Mouse (Mus musculus) layer of hippocampus, postnatal 36 days (tissue): ENCODE measurements around the gene Wfikkn2. TPM values are rescaled to one million over a fixed set of nuclear protein-coding genes. Genes with fewer than 3 reads are reported as not detected.

Experiments
- DNase-seq, 2 experiments: peaks; one replicate each; pipeline ENCODE4 v3.0.0; 2022
- total RNA-seq, 2 experiments: library from RNA; stranded (reverse); gene quantifications; 2 replicates each; pipeline ENCODE4 v1.2.3; 2021

Wfikkn2 gene
- total RNA-seq, 2 experiments from 2014 or later = 0.25 to 0.61 TPM

DNA sequence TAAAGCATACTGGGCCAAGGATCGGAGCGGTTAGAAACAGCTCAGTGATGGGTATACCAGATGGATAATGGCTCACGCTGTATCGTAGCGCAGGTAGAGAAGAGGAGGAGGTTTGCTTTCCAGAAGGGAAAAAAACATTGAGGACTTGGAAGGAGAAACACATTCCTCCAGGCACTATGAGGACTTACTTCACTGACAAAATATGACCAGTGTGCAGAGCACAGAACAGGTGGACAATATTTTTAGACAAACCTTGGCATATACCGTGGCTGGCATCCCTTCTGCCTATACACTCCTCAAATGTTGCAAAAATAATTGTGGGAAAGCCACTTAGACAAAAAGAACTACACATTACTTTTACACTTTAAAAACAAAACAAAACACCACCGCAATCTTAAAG, 24.5 kb downstream of the Wfikkn2 start:
- DNase-seq = no peak

DNA sequence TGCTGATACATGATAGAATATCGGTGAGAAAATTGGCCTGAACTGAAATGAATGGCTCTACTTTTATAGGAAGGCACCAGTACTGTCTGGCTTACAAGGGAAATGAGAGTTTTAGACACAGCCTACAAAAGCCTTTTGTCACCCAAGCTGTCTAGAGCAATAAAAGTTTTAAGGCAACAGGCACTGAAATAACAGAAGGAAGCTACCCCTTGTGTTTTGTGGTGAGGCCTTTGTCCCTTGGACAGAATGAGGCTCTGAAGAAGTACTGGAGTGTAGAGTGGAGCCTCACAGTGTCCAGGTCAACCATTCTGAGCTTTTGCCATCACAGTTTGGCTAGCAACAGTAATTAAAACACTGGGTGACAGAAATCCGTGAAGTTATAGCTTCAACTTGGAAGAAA, 29.6 kb downstream of the Wfikkn2 start:
- no peak for DNase-seq

DNA sequence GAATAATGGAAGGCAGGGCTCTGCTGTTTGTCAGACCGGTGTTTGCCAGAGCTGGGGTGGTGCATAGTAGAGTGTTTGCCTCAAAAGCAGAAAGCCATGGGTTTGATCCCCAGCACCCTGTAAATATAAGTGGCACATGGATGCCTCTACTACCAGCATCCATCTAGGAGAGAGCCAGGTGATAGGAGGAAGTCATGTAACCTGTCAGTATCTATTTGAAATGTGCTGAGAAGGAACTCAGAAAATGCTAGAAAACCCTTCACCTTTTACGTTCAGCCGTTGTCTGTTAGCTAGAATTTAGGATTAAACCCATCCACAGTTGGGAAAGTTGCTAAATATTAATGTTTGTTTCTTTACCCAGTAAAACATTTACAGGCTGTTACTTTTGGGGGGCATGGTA, 30.2 kb downstream of the Wfikkn2 start:
- DNase-seq = no peak

DNA sequence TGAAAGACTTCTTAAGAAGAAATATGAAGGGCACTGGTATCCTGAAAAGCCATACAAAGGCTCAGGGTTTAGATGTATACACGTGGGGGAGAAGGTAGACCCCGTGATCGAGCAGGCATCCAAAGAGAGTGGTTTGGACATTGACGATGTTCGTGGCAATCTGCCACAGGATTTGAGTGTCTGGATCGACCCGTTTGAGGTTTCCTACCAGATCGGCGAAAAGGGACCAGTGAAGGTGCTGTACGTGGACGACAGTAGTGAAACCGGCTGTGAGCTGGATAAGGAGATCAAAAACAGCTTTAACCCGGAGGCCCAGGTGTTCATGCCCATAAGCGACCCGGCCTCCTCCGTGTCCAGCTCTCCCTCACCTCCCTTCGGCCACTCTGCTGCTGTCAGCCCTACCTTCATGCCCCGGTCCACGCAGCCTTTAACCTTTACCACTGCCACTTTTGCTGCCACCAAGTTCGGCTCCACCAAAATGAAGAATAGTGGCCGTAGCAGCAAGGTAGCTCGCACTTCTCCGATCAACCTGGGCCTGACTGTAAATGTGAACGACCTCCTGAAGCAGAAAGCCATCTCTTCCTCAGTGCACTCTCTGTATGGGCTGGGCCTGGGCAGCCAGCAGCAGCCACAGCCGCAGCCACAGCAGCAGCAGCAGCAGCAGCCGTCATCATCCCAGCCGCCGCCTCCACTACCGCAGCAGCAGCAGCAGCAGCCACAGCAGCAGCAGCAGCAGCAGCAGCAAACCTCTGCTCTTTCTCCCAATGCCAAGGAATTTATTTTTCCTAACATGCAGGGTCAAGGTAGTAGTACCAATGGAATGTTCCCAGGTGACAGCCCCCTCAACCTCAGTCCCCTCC, 31.8 kb downstream of the Wfikkn2 start:
- peak in 1 of 2 experiments; percentile 21 for DNase-seq

DNA sequence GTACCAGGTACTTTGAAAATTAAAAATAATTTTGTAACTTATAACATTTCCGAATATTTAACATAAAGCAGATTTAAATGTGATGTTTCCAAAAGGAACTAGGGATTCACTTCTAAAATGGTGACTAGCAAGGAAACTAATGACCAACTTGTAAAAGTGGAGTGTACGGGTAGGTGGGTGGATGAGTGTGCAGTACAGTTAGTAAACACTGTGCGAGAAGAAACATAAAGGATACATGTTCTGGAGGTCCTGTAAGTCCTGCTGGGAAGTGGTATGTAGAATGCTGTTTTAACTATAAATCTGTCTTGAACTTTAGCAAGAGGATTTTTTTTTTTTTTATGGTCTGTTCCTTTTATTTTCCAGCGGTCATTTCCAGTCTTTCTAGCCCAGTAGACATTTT, 32.8 kb downstream of the Wfikkn2 start:
- DNase-seq = no peak

DNA sequence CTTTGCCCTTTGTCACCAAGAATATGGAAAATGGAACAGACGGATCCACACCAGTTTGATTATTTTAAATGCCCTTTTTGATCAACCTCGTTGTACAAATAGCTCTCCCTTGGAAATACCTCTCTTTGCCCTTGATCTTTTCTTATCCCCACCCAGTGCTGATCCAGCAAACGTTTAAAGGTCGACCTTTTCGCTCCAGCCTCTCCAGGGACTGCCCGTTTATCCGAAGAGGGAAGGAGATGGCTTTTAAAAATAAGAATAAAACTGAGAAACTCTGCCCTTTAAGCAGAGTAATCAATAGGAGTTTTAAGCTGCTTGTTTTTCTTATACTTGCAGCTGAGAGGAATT, 33.3 kb downstream of the Wfikkn2 start:
- no peak for DNase-seq

DNA sequence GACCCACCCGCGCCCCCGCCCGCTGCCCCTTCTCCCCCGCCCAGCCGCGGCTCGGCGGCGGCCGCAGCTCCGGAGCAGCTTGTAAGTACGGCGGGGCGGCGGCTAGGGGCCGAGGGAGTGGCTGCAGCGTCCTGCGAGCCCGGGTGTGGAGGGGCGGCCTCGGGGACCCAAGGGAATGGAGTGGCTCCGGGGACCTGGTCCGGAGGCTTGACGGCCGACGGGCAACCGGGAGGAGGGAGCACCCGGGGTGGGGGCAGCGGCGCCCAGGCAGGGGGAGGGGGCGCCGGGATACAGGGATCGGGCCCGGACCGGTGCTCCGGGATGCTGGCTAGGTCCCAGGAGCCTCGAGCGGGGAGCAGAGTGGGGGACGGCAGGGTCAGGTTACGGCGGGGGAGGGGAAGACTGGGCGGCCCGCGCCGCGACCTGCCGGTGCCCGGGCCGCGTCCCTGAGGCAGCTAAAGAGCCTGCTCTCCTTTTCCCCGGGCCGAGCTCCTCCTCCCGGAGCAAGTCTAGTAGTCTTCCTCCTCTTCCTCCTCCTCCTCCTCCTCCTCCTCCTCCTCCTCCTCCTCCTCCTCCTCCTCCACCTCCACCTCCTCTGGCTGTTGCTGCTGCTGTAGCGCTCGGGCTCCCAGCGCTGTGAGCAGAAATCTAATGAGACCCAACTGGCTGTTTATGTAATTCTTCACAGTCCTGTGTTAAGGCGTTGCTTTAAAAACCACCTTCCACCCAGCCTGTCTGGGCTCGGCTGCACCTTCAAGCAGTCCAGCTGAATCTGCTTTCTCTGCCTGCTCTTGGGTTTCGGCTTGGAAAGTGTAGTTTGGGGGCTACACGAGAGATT, 33.9 kb downstream of the Wfikkn2 start:
- peak; percentile 60 to 67 for DNase-seq

DNA sequence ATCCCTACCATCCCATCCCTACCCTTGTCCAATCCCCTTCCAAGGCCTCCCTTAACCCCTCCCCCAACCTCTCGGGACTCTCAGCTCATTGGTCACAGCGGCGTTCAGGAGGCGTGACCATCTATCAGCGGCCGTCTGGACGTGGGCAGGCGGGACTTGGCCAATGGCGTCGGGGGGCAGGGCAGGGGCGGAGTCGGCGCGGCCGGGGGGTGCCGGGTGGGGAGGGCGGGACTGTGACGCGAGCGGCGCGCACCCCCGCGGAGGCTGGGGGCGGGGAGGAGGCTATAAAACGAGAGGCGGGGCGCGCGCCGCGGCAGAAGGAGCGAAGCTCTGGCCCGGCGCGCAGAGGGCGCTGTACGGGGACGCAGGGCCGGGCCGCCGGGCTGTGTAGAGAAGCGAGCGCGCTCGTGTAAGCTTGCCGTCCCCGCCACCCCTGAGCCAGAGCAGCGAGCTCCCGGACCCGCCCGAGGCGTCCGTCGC, 34.6 kb downstream of the Wfikkn2 start, which contains the start of gene Tob1:
Gene Tob1, plus strand, starts transcription at position 331 of the 480 bp plus-strand sequence.
- peak; percentile 98 for DNase-seq

DNA sequence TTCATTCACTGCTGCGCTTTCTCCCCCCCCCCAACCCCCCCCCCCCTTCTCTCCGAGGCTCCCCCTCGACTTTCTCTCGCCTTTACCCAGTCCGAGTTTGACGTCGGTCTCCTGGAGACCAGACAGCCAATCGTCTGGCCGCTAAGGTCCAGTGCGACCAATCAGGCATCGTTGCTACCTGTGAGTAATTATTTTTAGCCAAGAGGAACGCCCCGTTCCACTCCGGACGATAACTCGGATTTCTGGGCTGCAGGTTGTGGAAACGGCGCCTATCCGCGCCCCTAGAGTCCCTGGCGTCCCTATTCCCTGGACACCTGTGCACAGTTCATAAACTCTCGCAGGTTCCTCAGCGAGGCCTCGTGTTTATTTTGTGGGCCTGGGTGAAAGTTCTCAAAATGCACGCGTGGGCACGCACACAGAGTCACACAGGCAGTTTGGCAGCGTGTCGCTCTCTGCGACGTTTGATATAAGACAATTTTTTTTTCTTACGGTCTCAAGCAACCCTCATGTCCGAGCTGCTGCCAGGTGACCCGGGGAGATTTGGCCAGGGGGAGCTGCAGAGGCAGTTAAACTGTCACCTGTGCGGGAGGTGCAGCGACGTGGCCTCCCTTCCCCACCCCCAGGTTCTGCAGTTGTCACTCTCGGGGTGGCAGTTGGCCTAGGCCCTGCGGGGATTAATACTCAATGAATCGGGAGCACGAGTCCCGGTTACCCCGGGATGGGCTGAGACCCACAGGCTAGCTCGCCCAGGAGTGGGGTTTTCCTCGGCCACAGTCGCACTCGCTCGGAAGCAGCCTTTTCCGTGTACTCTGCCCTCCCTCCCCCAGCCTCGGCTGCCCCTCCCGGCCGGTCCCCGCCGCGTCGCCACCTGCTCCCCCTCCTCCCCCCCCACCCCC, 35.4 kb downstream of the Wfikkn2 start:
- peak; percentile 87 to 90 for DNase-seq

DNA sequence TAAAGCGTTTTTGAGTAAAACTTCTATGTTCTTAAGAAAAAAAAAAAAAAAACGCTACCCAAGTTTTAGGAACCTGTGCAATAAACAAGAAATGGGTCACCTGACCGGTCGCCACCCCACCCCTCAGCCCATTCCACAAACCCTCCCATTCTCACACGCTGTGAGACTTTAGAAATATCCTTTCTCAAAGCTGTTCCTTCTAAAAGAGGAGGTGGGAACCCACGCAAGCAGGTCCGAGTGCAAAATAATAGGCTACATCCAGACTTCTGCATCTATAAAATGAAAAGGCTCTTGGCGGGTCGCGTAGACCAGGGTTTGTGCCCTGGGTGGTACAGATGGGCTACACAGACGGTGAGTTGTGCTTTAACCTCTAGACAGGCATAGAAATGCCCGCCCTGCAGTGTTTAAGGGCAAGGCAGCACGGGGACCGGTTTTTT, 36.1 kb downstream of the Wfikkn2 start:
- DNase-seq = peak in 1 of 2 experiments; percentile 43

DNA sequence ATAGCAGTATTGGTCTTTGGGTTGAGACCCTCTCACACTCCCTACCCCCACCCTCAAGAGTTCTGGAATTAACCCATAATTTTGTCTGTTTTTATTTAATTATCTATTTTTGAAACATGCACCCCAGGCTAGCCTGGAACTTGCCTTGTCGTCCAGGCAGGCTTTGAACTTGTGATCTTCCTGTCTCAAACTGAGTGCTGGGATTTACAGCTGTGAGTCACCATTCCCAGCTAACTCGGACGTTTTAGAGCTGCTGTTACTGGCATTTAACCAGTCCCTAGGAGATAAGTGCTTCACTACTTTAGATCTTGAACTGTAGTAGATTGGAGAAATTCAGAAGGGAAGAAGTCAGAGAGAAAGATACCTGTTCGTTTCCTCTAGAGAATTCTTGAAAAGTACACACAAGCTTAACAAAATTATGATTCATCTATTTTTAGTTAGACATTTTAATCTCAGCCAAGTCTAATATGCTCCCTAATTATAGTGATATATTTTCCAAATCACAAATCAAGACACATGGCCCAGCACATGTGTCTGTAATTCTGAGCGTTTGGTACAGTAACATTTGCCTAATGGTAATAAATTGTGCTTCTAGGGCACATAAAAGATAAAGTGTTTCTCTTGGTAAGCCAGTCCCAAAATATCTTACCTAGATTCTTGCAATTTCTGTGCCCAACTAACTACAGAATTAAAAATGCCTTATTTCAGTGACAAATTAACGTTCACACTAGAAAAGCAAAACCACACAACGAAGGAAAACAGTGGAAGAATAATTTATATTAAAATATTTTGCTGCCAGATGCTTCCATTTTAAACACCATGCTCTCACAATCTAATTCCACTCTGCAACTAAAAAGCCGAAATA, 36.8 kb downstream of the Wfikkn2 start:
- DNase-seq = no peak

DNA sequence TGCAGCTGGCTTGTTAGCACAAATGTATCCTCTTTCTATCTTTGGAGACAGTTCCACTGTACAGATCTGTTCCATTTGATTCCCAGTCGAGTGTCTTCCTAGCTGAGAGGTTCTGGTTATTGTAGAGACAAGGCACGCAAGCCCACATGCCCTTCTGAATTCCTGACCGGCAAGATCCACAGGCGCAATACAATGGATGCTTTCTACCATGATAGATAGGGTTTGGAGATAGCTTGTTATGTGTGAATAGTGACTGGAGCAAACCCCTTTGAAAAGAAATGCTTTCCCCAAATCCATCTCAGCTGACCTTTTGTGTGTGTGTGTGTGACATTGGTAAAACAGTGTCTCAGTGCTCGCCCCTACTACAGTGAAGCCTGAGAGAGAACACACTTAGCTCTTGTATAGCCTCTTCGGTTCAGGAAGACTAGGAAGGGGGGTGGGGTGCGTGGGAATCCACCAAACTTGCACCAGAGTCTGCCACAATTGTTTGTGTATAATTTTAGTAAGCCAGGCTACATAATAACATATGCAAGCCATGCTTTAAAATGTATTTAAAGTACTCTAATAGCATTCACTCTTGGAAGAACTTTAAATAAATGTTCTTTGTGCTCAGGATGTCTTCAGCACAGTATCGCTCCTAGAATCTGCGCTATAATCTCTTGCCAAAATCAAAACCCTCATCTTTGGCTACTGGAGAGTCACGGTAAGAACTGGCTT, 39.2 kb downstream of the Wfikkn2 start:
- no peak for DNase-seq

DNA sequence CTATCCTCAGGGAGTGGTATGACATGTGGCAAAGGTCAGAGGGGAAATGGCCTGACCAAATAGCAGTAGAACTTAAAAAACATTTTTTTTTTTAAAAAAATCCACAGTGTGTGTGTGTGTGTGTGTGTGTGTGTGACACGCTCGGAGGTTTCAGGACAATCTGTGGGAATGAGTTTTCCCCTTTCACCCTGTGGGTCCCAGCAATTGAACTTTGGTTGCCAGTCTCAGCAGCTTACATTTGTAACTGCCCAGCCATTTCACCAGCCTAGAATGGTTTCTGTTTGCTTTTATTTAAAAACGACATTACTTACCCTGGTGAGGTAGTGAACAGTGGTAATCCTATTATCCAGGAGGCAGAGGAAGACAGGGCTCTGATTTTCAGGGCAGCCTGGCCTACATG, 42.7 kb downstream of the Wfikkn2 start:
- no peak for DNase-seq

DNA sequence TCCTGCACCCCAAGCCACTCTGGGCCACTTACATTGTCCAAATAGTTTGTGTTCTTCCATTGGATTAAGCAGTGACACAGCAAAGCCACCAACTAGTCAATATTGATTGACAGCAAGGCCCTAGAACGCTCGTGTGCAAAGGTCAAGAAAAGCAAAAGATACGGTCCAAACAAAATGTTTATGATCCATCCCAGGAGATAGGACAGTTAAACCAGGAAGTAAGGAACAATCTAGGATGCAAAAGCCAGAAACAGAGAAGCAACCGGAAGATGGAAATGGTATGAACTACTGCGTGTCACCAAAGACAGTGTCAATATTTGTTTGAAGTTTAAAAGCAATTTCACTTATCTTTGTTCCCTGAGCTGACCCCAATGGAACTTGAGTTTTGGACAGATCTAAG, 43.7 kb downstream of the Wfikkn2 start:
- DNase-seq = no peak

DNA sequence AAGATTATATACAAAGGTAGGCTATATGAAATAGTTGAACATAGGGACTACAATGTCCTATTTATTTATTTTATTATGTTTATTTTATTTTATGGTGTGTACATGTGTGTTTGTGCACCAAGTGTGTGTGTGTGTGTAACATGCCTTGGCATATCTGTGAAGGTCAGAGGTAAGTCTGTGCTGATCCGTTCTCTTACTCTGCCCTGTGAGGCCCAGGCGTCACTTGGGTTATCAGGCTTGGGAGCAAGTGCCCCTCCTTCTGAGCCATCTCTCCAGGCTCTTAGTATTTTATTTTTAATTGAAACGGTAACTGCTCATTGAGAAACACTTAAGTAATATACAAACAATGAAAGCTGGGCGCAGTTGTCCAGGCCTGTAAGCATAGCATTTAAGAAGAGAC, 45.4 kb downstream of the Wfikkn2 start:
- no peak for DNase-seq

DNA sequence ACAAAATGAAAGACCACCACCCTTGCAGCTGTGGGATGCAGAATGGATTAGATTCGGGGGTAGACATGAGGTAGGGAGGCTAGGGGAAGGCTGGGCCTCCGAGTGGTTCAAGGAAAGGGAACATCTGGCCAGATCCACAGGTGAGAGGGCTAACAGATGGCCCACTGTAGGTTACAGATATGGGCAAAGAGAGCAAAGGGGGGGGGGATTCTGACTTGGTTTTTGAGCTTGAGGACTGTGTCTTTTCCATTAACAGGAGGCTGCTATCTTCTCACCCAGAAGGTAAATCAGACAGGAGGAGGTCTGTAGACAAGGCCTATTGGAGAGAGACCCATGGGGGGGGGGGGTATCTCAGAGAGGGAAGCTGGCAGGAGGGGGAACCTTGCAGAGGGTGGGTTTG, 46.0 kb downstream of the Wfikkn2 start:
- no peak for DNase-seq

DNA sequence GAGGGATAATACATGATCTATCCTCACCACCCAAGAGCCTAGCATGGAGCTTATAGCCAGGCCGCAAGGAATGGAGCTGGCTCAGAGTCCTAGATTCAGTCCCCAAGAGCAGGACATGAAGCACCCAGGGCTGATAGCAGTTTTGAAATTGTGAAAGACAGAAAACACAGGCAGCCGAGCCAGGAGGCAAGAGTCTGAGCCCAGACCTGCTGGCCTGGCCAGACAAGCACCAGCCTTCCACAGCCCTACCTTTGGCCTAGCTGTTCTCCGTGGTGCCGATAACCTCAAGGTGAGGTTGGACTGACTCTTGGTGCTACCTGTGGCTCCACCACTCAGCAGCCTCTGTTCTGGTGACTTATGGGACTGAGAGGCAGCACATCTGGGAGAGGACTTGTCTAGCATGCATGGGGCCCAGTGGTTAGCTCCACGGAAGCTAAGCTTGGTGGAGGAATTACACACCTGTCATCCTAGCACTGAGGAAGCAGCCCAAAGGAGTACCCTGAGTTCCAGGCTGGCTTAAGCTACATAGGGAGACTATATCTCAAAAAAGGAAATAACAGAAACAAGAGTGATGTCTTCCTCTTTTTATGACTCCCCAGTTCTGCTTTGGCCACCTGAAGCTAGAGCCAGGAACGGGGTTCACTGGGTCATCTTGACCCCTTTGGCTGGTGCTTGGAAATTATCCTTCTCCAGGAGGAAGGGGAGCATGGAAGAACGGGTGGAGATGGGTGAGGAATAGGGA, 47.2 kb downstream of the Wfikkn2 start:
- DNase-seq = no peak

DNA sequence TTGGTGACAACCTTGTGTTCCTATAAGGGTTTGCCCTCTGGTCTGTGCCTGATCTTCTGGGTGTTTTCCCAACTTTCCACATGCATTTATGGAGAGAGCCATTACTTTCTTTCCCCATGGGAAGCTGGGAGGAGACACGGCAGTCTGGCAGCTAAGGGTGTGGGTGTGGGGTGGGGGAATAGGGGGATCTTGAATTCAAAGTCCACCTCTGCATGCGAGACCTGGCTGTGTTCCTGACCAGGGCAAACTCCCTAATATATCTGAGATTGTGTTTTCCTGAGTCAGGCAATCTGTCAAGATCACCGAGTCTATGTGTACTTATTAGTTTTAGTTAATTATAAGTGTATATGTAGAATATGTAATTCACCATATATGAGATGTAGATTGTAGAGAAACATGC, 49.5 kb downstream of the Wfikkn2 start:
- no peak for DNase-seq

DNA sequence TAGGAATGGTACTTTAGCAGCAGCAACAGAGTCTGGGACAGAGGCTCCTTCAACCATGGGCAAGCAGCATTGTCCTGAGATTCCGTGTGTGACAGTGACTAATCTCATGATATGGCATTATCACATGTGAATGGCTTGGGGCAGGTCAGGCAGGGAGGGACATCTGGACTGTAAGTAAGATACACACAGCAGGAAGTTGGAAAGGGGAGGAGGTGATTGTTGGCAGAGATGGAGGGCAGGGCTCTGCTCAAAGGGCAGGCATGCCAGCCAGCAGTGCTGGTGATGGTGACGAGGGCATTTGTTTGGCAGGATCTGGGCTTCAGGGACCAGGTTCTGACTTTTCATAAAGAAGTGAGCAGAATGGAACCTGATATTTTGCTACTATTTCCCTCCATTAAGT, 52.7 kb downstream of the Wfikkn2 start:
- DNase-seq = no peak

DNA sequence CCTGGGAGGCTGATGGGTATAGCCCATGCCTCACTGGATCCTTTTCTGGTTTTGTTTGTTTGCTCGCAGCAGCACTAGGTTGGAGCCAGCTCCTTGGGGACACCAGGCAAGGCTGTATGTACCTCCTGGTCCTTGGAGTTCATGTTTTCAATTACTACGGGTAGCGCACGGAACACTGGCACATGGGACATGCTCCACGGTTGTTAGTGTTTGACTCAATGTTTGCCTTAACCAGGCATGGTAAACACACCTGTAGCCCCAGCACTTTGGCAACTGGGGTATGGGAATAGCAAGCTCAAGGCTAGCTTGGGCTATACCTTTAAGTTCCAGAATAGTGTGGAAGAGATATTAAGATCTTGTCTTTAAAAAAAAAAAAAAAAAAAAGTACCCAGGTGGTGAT, 55.1 kb downstream of the Wfikkn2 start:
- no peak for DNase-seq
